Mouse (Mus musculus): ENCODE measurements around the gene Pfdn4. TPM values are rescaled to one million over a fixed set of nuclear protein-coding genes. Genes with fewer than 3 reads are reported as not detected.

The Pfdn4 gene
- polyA plus RNA-seq, 1 experiment from 2014 or later, result 134 TPM

- DNase-seq (ENCODE audit: low spot score) (no peak), ATAC-seq (replicated peaks; ENCODE audit: insufficient number of reproducible peaks, low FRiP score, low TSS enrichment, low read depth) (no peak)
- WGBS, result 60% methylated on average over 8 of the region's 8 CpGs
- H3K36me3 ChIP-seq (replicated peaks; ENCODE audit: control insufficient read depth, insufficient read depth, low read depth, low read length), result no peaks in the 10 kb centered on the region
- H3K9me3 ChIP-seq (replicated peaks; ENCODE audit: control insufficient read depth, low read length), result no peaks in the 10 kb centered on the region
- H3K27ac ChIP-seq (replicated peaks; ENCODE audit: low read depth, low read length), result no peak overlapping the region
- H3K4me3 ChIP-seq (ENCODE audit: low read depth, low read length), result no peak overlapping the region
- H3K4me2 ChIP-seq (ENCODE audit: low read depth, low read length), result no peak overlapping the region
- H3K9ac ChIP-seq (replicated peaks; ENCODE audit: low read length), result no peak overlapping the region
- no peaks in the 10 kb centered on the region for H3K4me1 ChIP-seq (ENCODE audit: control insufficient read depth, insufficient read depth, low read length)
- H3K27me3 ChIP-seq (ENCODE audit: control insufficient read depth, insufficient read depth, low read length), result peaks cover 7% of the 10 kb centered on the region
These were observed 7.1 kb downstream of the Pfdn4 start for GRCm38 (mm10) chr2:170503343-170503742.

DNA sequence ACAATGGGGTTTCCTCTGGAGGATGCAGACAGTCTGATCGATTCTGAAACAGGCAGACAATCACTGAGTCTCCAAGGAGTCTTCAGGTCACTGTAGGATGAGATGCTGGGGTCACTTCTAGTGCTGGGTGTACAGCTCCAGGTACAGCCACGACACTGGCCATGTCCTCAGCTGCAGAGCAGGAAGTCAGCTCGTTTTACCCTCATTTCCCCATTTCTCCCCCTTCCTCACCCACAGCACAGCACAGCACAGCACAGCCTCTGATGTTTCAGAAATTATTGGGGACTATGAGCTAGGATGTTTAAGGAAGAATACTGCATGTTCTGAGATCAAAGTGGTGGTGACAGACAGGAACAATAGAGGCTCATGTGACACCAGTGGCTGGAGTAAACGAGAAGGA, 7.8 kb downstream of the Pfdn4 start:
- no peak overlapping the region for H3K4me3 ChIP-seq (ENCODE audit: low read depth, low read length)
- no peaks in the 10 kb centered on the region for H3K4me1 ChIP-seq (ENCODE audit: control insufficient read depth, insufficient read depth, low read length)
- ATAC-seq (replicated peaks; ENCODE audit: insufficient number of reproducible peaks, low FRiP score, low TSS enrichment, low read depth) (no peak), DNase-seq (ENCODE audit: low spot score) (no peak)
- 34% methylated on average over 4 of the region's 4 CpGs for WGBS
- H3K27me3 ChIP-seq (ENCODE audit: control insufficient read depth, insufficient read depth, low read length), result peaks cover 2% of the 10 kb centered on the region
- H3K4me2 ChIP-seq (ENCODE audit: low read depth, low read length), result no peak overlapping the region
- no peaks in the 10 kb centered on the region for H3K9me3 ChIP-seq (replicated peaks; ENCODE audit: control insufficient read depth, low read length)
- H3K27ac ChIP-seq (replicated peaks; ENCODE audit: low read depth, low read length), result no peak overlapping the region
- no peak overlapping the region for H3K9ac ChIP-seq (replicated peaks; ENCODE audit: low read length)
- H3K36me3 ChIP-seq (replicated peaks; ENCODE audit: control insufficient read depth, insufficient read depth, low read depth, low read length), result no peaks in the 10 kb centered on the region

GRCm38 (mm10) chr2:170507734-170508133, 11.5 kb downstream of the Pfdn4 start:
- Histone ChIP-seq H3K4me1 (ENCODE audit: control insufficient read depth, insufficient read depth, low read length) (no peaks in the 10 kb centered on the region; the same call in 1 of the 2 replicates), H3K36me3 (replicated peaks; ENCODE audit: control insufficient read depth, insufficient read depth, low read depth, low read length) (no peaks in the 10 kb centered on the region), H3K4me3 (ENCODE audit: low read depth, low read length) (no peak overlapping the region), H3K9me3 (replicated peaks; ENCODE audit: control insufficient read depth, low read length) (no peaks in the 10 kb centered on the region), H3K4me2 (ENCODE audit: low read depth, low read length) (no peak overlapping the region), H3K27ac (replicated peaks; ENCODE audit: low read depth, low read length) (no peak overlapping the region), H3K9ac (replicated peaks; ENCODE audit: low read length) (no peak overlapping the region), H3K27me3 (ENCODE audit: control insufficient read depth, insufficient read depth, low read length) (no peaks in the 10 kb centered on the region)
- peak; percentile 89 for DNase-seq (ENCODE audit: low spot score)
- 6% methylated on average over 10 of the region's 10 CpGs for WGBS
- no peak for ATAC-seq (replicated peaks; ENCODE audit: insufficient number of reproducible peaks, low FRiP score, low TSS enrichment, low read depth)

DNA sequence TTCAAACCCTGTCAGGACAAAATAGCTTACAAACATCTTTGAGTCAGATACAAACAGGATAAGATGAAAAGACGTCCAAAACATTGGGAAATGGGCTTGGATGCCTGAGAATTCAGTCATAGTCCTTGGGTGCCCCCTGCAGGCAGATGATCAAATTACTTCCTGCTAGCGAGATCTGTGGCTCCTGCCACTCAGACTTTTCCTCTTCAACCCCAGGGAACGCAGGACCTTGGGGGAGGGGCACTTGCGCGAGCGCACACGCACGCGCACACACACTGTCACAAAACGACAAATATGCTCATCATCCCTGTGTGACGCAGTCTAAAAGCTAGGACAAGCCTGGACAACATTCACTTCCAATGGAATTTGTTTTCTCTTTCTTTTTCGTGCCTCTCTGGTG, 12.6 kb downstream of the Pfdn4 start:
- H3K9ac ChIP-seq (replicated peaks; ENCODE audit: low read length), result no peak overlapping the region

GRCm38 (mm10) chr2:170511073-170511891, 15.1 kb downstream of the Pfdn4 start:
- Histone ChIP-seq H3K9me3 (replicated peaks; ENCODE audit: control insufficient read depth, low read length) (no peaks in the 10 kb centered on the region), H3K27me3 (ENCODE audit: control insufficient read depth, insufficient read depth, low read length) (no peaks in the 10 kb centered on the region), H3K9ac (replicated peaks; ENCODE audit: low read length) (peak overlapping the region; percentile 94), H3K4me1 (ENCODE audit: control insufficient read depth, insufficient read depth, low read length) (no peaks in the 10 kb centered on the region; the same call in 1 of the 2 replicates), H3K4me2 (ENCODE audit: low read depth, low read length) (peak overlapping the region; percentile 67), H3K36me3 (replicated peaks; ENCODE audit: control insufficient read depth, insufficient read depth, low read depth, low read length) (no peaks in the 10 kb centered on the region), H3K4me3 (ENCODE audit: low read depth, low read length) (peak overlapping the region; percentile 96), H3K27ac (replicated peaks; ENCODE audit: low read depth, low read length) (peak overlapping the region; percentile 65)
- peak; percentile 64 for ATAC-seq (replicated peaks; ENCODE audit: insufficient number of reproducible peaks, low FRiP score, low TSS enrichment, low read depth)
- under 1% methylated on average over 66 of the region's 69 CpGs for WGBS
- DNase-seq (ENCODE audit: low spot score), result peak; percentile 93

More for the DNA sequence above, 12.6 kb downstream of the Pfdn4 start:
- DNase-seq (ENCODE audit: low spot score) (peak; percentile 97), ATAC-seq (replicated peaks; ENCODE audit: insufficient number of reproducible peaks, low FRiP score, low TSS enrichment, low read depth) (no peak)
- no peaks in the 10 kb centered on the region for H3K27me3 ChIP-seq (ENCODE audit: control insufficient read depth, insufficient read depth, low read length)
- no peak overlapping the region for H3K27ac ChIP-seq (replicated peaks; ENCODE audit: low read depth, low read length)
- H3K4me1 ChIP-seq (ENCODE audit: control insufficient read depth, insufficient read depth, low read length), result no peaks in the 10 kb centered on the region; the same call in 1 of the 2 replicates
- H3K36me3 ChIP-seq (replicated peaks; ENCODE audit: control insufficient read depth, insufficient read depth, low read depth, low read length), result no peaks in the 10 kb centered on the region
- peak overlapping the region; percentile 37 for H3K4me2 ChIP-seq (ENCODE audit: low read depth, low read length)
- 0 out of 2 replicates have a peak overlapping the region, but pooled peaks have one; percentile 7 for H3K4me3 ChIP-seq (ENCODE audit: low read depth, low read length)
- H3K9me3 ChIP-seq (replicated peaks; ENCODE audit: control insufficient read depth, low read length), result no peaks in the 10 kb centered on the region
- 2% methylated on average over 12 of the region's 12 CpGs for WGBS

- Histone ChIP-seq H3K4me3 (ENCODE audit: low read depth, low read length) (no peak overlapping the region), H3K9me3 (replicated peaks; ENCODE audit: control insufficient read depth, low read length) (no peaks in the 10 kb centered on the region), H3K9ac (replicated peaks; ENCODE audit: low read length) (no peak overlapping the region), H3K27me3 (ENCODE audit: control insufficient read depth, insufficient read depth, low read length) (no peaks in the 10 kb centered on the region), H3K4me2 (ENCODE audit: low read depth, low read length) (no peak overlapping the region), H3K4me1 (ENCODE audit: control insufficient read depth, insufficient read depth, low read length) (no peaks in the 10 kb centered on the region; the same call in 1 of the 2 replicates), H3K36me3 (replicated peaks; ENCODE audit: control insufficient read depth, insufficient read depth, low read depth, low read length) (peaks cover 3% of the 10 kb centered on the region; the same call in 1 of the 2 replicates), H3K27ac (replicated peaks; ENCODE audit: low read depth, low read length) (no peak overlapping the region)
- DNase-seq (ENCODE audit: low spot score) (no peak), ATAC-seq (replicated peaks; ENCODE audit: insufficient number of reproducible peaks, low FRiP score, low TSS enrichment, low read depth) (no peak)
- 94% methylated on average over 12 of the region's 12 CpGs for WGBS
These were observed 17.5 kb downstream of the Pfdn4 start for GRCm38 (mm10) chr2:170513756-170514155.

DNA sequence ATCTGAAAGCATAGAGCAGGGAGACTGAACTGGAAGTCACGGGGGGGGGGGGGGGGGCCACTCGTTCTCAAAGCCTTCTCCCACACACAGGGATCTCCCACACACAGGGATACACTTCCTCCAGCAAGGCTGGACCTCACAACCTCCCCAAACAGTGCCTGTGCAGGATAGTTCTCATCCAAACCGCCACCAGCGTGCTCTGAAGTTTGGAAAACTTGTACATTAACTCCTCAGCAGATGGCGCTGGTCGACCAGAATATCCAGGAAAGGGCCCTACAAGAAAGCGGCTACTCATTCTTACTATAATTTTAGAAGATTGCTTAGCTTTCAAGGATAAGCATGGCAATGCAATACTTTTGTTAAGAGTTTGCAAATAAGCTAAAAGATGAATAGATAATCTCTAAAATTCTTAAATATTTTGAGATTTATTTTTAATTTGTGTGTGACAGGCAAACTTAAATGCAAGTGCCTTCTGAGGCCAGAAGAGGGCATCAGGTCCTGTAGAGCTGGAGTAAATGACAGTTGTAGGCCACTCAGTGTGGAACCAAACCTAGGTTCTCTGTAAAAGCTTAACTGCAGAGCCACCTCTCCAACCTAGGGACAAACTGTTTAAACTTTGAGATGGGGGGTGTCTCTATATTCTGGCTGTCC, 24.2 kb downstream of the Pfdn4 start:
- ATAC-seq (replicated peaks; ENCODE audit: insufficient number of reproducible peaks, low FRiP score, low TSS enrichment, low read depth), result 0 out of 2 replicates have a peak, but pooled peaks have one; percentile 35
- 4% methylated on average over 7 of the region's 7 CpGs for WGBS

GRCm38 (mm10) chr2:170526513-170526912, 30.3 kb downstream of the Pfdn4 start:
- Histone ChIP-seq H3K4me1 (ENCODE audit: control insufficient read depth, insufficient read depth, low read length) (no peaks in the 10 kb centered on the region), H3K27ac (replicated peaks; ENCODE audit: low read depth, low read length) (no peak overlapping the region), H3K9ac (replicated peaks; ENCODE audit: low read length) (no peak overlapping the region), H3K27me3 (ENCODE audit: control insufficient read depth, insufficient read depth, low read length) (no peaks in the 10 kb centered on the region), H3K9me3 (replicated peaks; ENCODE audit: control insufficient read depth, low read length) (no peaks in the 10 kb centered on the region), H3K36me3 (replicated peaks; ENCODE audit: control insufficient read depth, insufficient read depth, low read depth, low read length) (no peaks in the 10 kb centered on the region), H3K4me2 (ENCODE audit: low read depth, low read length) (no peak overlapping the region), H3K4me3 (ENCODE audit: low read depth, low read length) (no peak overlapping the region)
- 88% methylated on average over 8 of the region's 8 CpGs for WGBS
- DNase-seq (ENCODE audit: low spot score) (no peak), ATAC-seq (replicated peaks; ENCODE audit: insufficient number of reproducible peaks, low FRiP score, low TSS enrichment, low read depth) (no peak)

More for the DNA sequence above, 24.2 kb downstream of the Pfdn4 start:
- Histone ChIP-seq H3K9ac (replicated peaks; ENCODE audit: low read length) (no peak overlapping the region), H3K36me3 (replicated peaks; ENCODE audit: control insufficient read depth, insufficient read depth, low read depth, low read length) (peaks cover 3% of the 10 kb centered on the region; the same call in 1 of the 2 replicates), H3K4me1 (ENCODE audit: control insufficient read depth, insufficient read depth, low read length) (no peaks in the 10 kb centered on the region), H3K27ac (replicated peaks; ENCODE audit: low read depth, low read length) (no peak overlapping the region), H3K27me3 (ENCODE audit: control insufficient read depth, insufficient read depth, low read length) (no peaks in the 10 kb centered on the region), H3K4me3 (ENCODE audit: low read depth, low read length) (no peak overlapping the region), H3K4me2 (ENCODE audit: low read depth, low read length) (no peak overlapping the region), H3K9me3 (replicated peaks; ENCODE audit: control insufficient read depth, low read length) (no peaks in the 10 kb centered on the region)
- DNase-seq (ENCODE audit: low spot score), result peak; percentile 85

All from embryonic facial prominence, embryonic 11.5 days (tissue).